Mouse (Mus musculus) bone marrow macrophage, adult 2 months (primary cell): ENCODE results near the gene Dusp14.

Source experiments
- CTCF ChIP-seq: IDR thresholded peaks from 2 replicates; pipeline ENCODE4 v1.5.1; 2012; ENCODE audit warnings: low read depth, mild to moderate bottlenecking, low read length, moderate library complexity
- POLR2A ChIP-seq: IDR thresholded peaks from 2 replicates; pipeline ENCODE4 v1.6.1; 2012; ENCODE audit warnings: mild to moderate bottlenecking, low read depth, low read length, borderline replicate concordance

- no peak for TF ChIP-seq CTCF
- no peak for TF ChIP-seq POLR2A
These were observed 40.6 kb downstream of the Dusp14 start for GRCm38 (mm10) chr11:84028271-84029028.
